Mouse (Mus musculus) layer of hippocampus, adult 2 months (tissue): ENCODE measurements around the gene Ehhadh. TPM values are rescaled to one million over a fixed set of nuclear protein-coding genes. Genes with fewer than 3 reads are reported as not detected.

Source experiments
- DNase-seq, 2 experiments: peaks; one replicate each; pipeline ENCODE4 v3.0.0; 2022; ENCODE audit warnings: low spot score in 2 of 2
- H3K27ac ChIP-seq: fragments of 200-600 bp; 2 replicates; pipeline ENCODE4 v1.8.1; 2022
- H3K4me3 ChIP-seq: fragments of 200-600 bp; 2 replicates; pipeline ENCODE4 v1.8.1; 2022; ENCODE audit warnings: mild to moderate bottlenecking
- CTCF ChIP-seq: fragments of 200-600 bp; conservative IDR thresholded peaks from 2 replicates; pipeline ENCODE4 v1.8.1; 2022; ENCODE audit warnings: antibody characterized with exemption, mild to moderate bottlenecking, moderate library complexity
- long read RNA-seq, 2 experiments: library from polyadenylated mRNA; stranded (forward); transcript quantifications; one replicate each; pipeline ENCODE4 v2.0.0; 2021; ENCODE audit warnings: borderline mapping rate in 2 of 2
- total RNA-seq, 2 experiments: library from RNA; stranded (reverse); gene quantifications; 2 replicates each; pipeline ENCODE4 v1.2.3; 2021

The Ehhadh gene
- total RNA-seq = 1 to 10 TPM; 1.7 to 2.5 TPM
- long read RNA-seq, experiment 1, partial matches to known transcripts = 0 of 2 reads
- long read RNA-seq, experiment 1, other reads (novel, unspliced or antisense) = 1 of 2 reads
- long read RNA-seq, experiment 2 = 0 reads

DNA sequence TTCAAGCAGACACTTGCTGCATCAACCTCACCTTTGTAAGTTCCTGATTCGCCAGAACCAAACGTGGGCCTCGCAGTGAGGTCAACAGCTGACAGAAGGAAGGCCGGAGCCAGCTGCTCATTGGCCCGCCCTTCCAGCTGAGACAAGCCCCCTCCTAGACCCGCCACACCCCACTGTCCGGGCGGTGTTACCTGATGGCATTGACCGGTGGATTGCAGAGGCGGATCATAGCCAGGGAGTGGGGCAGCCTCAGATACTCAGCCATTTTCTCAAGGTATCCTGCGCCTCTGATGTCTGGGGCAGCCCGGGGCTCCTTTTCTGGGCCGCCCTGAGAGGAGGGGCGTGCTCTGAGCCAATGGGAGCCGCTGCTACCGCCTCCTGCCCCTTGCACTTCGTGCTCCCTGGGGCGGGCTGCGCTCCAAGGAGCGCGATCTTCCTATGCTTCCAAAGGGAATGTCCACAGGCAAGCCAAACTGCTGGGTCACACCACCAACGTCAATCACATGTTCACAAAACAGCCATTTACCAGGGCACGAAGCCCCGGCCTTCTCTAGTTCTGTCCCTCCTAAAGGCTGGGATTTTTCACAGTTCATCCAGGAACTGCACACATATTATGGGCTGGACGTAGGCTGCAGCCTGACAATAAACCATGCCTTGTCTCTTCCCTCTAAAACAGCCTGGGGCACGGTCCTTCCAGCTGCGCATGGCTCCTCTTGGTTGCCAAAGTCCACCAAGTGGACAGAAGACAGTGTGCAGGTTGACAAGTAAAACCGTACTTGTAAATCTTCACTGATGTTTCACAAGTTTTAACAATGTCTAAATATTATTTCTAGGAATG, at the start of gene Ehhadh:
Gene Ehhadh, minus strand, starts transcription at position 292 of the 838 bp plus-strand sequence.
- peak within 1 kb of the TSS; percentile 33 for H3K27ac ChIP-seq

DNA sequence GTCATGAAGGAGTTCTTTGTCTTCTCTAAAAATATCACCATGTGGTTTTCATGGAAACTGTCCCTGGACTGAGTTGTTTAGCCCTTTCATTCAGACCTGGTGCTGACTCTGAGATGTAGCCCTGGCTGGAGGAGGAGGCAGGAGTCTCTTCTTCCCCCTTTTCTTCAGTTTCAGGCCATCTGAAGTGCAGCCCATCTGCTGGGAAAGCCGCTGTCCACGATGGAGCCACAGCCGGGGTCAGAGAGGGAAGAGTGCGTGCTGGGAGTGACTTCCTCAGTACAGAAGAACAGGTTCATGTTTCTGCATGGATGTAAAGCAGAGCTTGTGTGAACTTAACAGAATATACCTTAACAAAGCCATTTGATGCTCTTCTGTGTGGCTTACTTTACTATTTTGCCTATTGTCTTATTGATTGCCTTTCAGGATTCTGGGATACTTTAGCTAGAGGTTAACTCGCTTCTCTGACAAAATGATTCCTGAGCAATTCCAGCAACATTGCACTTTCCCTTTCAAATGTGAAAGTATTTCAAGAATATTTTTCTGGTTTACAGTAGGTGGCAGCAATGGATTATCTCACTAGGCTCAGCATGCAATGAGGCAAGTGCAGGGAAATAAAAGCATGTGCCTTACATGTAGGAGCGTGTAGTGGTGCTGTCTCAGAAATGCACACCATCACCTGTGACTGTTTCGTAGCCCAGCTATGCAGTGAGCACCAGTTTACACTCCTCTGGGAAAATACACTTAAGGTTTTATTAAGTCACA, 48.9 kb upstream of the Ehhadh start:
- H3K4me3 ChIP-seq = no peak overlapping the region
- TF ChIP-seq CTCF = peak; percentile 80
- peak; percentile 29 to 40 for DNase-seq

More for the DNA sequence above, at the start of gene Ehhadh:
- H3K4me3 ChIP-seq = peak within 1 kb of the TSS; percentile 63
- DNase-seq = peak; percentile 16 to 27
- no peak for TF ChIP-seq CTCF

DNA sequence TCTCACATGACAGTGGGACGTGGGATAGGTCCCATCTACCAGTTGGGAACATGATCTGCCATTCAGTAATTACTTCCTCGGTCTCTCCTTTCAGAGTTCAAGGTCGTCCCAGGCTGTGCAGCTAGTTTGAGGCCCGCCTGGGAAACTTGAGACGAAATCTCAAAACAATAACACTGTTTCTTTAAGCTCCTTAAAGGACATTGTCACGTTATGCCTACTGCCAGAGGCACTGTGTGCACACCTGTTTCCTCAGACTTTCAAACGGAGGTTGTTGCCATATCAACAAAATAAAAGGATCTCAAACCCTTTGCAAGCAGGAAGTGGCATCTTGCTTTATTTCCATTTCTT, 48.0 kb upstream of the Ehhadh start:
- Histone ChIP-seq H3K27ac (no peak overlapping the region), H3K4me3 (no peak overlapping the region)
- DNase-seq = no peak
- TF ChIP-seq CTCF = no peak

More for the DNA sequence above, 48.9 kb upstream of the Ehhadh start:
- H3K27ac ChIP-seq = no peak overlapping the region

DNA sequence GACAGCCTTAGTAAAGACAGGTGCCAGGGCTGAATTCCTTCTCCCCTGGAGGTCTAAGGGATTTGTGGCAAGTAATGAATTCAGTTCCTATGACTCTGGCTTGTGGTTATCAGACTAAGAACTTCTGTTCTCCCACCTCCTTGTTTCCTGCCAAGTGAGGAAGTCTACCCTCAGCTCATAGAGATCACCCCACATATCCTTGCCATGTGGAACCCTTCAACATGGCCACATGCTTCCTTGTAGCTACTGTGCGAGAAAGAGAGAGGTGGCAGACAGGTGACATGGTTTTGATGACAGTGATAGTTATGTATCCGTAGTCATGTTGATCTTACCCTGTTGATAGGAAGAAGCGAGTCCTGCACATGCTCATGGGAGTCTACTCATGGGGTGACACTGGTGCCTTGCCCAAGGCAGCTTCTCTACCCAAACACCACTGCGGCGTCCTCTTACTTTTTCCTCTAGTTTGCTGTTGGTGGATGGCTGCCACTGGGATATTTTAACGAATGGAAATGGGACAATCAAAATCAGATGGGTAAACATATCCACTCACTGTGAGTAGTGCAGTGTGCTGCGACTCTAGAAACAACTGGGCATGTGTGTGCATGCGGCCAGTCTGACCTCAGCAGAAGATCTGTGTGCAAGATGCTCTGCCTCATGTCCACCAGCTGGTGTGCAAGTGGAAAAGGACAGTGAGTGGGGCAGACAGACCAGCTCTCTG, 47.4 kb upstream of the Ehhadh start:
- no peak for DNase-seq
- Histone ChIP-seq H3K4me3 (no peak overlapping the region), H3K27ac (no peak overlapping the region)
- no peak for TF ChIP-seq CTCF

DNA sequence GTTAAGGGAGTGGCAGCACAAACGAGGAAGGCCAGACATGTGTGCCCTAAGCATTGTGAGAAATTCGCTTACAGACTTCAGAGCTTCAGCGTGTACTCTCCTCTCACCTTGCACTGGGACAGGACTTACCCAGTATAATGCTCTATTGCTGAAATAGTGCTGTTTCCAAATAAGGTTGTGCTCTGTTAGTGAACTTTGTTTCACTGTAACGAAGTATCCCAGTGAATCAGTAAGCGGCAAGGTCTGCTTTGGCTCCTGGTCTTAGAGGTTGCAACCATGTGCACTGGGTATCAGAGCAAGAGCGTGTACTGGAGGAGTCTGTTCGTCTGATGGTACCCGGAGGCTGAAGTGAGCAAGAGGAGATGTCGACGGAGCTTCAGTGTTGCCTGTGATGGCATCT, 46.4 kb upstream of the Ehhadh start:
- Histone ChIP-seq H3K4me3 (no peak overlapping the region), H3K27ac (no peak overlapping the region)
- DNase-seq = no peak
- TF ChIP-seq CTCF = no peak

DNA sequence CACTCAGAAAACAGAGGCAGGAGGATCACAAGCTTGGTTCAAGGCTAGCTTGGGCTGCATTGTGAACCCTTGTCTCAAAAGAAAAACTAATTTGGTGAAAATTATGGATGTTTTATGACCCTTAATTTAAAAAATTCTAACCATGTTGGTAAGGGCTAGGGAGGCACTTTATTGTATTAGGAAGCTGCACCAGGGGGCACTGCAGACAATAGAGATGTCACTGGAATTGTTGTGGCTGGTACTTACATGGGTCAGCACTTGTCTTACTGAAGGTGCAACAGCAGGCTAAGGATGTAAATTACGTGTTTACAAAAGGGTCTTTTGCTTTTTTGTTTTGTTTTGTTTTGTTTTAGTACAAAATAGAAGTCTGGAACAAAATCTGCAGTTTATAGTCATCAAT, 45.9 kb upstream of the Ehhadh start:
- Histone ChIP-seq H3K4me3 (no peak overlapping the region), H3K27ac (no peak overlapping the region)
- peak; percentile 51 for TF ChIP-seq CTCF
- DNase-seq = no peak

DNA sequence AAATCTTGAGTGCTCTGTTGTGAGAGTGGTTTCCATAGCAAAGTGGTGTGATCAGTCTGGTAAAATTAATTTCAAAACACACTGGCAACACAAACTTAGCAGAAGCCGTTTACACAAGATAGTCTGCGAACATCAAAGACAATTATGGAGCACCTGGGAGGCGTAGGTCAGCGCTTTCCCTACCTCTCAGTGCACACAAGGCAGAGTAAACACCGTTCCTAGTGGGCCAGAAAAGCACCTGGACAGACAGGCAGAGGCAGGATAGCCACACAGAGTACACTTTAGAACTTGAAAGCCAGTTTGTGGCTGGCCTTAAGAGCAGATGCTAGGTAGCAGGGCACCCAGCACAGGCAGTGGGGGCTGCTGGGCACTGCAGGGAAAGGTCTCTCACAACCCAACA, 44.2 kb upstream of the Ehhadh start:
- TF ChIP-seq CTCF = no peak
- no peak for DNase-seq
- no peak overlapping the region for H3K4me3 ChIP-seq
- no peak overlapping the region for H3K27ac ChIP-seq

DNA sequence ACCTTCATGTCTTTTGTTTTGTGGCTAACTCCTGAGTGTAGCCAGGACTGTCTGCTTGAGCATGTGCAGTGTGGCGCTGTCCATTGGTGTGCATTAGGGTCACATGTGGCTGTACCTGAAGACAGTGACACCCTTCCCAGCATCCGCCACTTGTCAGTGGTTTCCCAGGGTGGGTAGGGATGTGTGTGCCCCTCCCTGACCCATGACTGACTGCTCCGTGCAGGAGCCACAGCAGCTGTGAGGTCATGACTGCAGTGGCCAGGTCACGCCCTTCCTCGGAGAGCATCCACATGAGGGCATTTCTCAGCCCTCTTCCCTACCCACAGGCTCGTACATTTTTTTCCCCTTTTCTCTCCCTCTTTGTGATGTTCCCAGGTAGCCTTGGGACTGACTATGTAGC, 43.2 kb upstream of the Ehhadh start:
- H3K4me3 ChIP-seq = no peak overlapping the region
- no peak for DNase-seq
- H3K27ac ChIP-seq = no peak overlapping the region
- TF ChIP-seq CTCF = no peak

DNA sequence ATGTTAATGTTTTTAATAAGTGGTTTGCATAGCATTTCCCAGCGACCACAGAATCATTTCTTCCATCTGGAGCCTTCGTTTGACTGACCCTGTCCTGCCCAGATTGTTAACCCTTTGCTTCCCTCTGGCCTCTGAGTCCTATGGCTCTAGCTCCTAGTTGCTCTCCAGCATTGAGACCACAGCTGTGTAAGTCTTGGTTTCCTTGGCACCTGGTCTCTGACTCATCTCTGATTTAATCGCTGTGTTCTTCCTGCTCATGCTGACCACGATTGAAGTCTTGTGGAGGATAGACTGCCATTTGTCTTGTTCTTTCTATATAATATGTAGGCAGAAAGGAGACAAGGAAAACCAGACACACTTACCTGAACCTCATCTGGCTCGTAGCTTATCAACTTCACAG, 42.1 kb upstream of the Ehhadh start:
- H3K27ac ChIP-seq = no peak overlapping the region
- DNase-seq = no peak
- TF ChIP-seq CTCF = no peak

DNA sequence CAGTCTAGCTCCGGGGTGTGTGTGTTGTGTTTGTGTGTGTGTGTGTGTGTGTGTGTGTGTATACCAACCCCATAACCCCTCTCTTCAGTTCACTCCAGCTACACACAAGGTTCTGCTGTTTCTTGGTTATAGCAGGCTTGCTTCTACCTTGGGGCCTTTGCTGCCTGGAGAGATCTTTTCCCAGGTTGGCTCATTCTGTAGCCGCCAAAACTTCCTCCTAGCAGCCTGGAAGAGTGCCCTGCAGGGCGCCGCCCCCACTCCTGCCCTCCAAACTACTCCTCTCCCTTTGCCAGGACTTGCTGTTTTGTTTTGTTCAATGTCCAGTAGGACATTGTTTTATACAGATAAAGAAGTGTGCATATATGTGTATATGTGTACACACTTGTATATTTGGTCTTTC, 40.0 kb upstream of the Ehhadh start:
- Histone ChIP-seq H3K4me3 (no peak overlapping the region), H3K27ac (no peak overlapping the region)
- DNase-seq = no peak
- TF ChIP-seq CTCF = no peak

More for the DNA sequence above, 42.1 kb upstream of the Ehhadh start:
- H3K4me3 ChIP-seq = no peak overlapping the region

DNA sequence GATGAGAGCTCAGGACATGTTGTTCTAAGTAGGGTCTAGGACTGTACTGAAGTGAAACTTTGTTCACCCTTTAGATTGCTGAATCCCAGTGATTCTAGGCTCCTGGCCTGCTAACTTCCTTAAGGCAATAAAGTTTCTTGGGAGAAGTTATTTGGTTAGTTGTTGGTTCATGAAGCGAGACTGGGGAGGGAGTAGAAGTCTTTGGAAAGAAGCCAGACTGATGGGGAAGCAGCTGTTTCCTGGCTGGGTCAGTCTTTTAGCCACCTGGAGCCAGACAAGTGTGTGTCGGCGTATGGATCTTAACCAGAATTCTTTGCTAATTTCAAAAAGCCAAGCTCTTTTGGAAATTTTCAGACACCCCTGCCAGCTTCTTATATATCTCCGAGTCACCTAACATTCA, 39.5 kb upstream of the Ehhadh start:
- TF ChIP-seq CTCF = no peak
- no peak for DNase-seq
- Histone ChIP-seq H3K4me3 (no peak overlapping the region), H3K27ac (no peak overlapping the region)

DNA sequence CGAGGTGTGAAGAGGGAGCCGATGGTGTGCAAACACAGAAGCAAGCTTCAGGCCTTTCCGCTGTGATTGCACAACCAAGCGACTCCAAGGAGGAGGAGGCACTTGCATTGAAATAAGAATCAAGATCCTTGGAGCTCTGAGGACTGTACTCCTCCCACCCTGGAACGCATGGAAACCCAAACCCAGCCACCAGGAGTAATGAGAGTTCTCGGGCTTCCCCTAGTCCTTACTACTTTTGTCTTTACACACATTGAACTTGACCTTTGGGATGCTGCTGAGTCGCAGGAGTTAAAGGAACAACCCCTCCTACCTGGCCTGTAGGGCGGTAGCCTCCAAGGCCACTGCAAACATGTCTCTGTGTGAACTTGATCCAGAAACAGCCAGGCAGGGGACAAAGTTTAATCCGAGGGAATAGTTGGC, 38.0 kb upstream of the Ehhadh start:
- TF ChIP-seq CTCF = no peak
- no peak overlapping the region for H3K4me3 ChIP-seq
- DNase-seq = no peak
- no peak overlapping the region for H3K27ac ChIP-seq

DNA sequence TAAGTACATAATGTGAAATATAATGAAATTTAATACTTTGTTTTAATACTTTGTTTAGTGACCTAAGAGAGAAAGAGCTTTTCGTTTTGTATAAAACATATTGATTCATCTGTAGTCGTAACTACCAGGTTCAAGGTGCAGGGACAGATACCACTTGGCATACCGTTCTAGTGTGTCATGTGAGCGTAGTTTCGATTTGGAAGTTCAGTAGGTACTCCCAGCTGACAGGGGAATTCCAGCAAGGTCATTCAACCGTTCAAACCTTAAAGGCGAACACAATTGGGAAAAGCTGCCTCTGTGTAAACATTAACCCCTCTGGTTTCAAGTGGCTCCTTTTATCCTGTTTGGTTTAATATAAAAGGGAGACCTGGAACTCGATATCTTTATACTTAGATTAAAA, 31.0 kb upstream of the Ehhadh start:
- H3K4me3 ChIP-seq = no peak overlapping the region
- H3K27ac ChIP-seq = no peak overlapping the region
- DNase-seq = no peak
- no peak for TF ChIP-seq CTCF
